Mouse (Mus musculus): ENCODE data around the gene Gabrd.

The Gabrd gene

DNA sequence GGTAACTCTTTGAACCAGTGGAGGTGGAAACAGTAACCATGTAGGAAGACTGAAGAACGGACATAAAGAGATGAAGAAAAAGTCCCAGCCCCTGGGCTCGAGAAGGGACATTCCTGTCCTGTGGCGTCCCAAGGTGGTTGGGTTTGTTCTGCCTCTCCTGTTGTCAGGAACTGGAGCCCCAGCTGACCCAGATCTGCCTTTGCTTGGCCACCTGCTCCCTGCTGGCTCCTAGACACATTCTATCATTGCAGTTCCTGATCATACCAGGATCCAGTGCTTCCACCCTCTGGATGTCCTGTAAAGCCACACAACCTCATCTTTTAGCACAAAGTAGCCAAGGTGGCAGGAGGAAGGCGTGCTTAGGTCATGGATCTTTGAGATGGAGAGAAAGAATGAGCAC is 14.6 kb downstream of the Gabrd start:
- no peak for DNase-seq (ENCODE audit: low spot score)

DNA sequence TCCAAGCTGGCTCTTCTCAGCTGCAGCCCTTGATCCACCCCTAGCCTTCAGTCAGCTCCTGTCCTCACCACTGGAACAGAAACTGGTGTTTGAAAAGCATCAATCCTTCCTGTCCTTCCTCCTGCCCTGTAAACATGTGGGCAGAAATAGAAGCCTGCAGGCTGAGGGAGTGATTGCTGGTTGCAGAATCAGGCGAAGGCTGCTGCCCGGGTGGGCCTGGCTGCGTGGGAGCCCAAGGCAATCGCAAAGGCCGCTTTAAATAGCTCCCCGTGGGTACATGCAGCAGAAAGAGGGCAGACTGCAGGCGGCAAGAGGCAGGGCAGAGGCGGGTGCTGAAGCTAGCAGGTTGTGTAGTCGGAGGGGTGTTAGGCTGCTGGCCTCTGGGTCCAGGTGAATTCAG is 15.2 kb downstream of the Gabrd start:
- DNase-seq (ENCODE audit: low spot score): no peak

DNA sequence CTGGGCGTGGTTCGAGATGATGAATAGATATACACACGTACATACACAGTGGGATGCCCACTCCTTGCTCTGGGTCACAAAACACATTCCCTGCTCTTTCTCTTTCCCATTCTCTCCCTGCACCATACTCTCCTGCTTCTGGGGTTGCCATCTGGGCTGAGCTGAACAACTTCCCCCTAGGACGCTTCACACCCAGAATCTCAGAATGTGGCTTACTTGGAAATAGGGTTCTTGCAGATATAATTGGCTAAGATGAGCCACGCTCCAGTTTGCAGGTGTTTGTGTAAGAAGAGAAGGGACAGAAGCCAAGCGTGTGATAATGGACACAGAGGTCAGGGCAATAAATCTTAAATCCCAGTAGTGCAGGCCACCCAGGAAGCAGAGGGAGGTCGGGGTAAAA is 15.9 kb downstream of the Gabrd start:
- no peak for DNase-seq (ENCODE audit: low spot score)

- no peak for DNase-seq (ENCODE audit: low spot score)
These were observed 25.8 kb downstream of the Gabrd start for GRCm38 (mm10) chr4:155371797-155372735.

GRCm38 (mm10) chr4:155370737-155371715 is 26.9 kb downstream of the Gabrd start:
- no peak for DNase-seq (ENCODE audit: low spot score)

- peak; percentile 69 for DNase-seq (ENCODE audit: low spot score)
These were observed 29.2 kb downstream of the Gabrd start for GRCm38 (mm10) chr4:155368684-155369083.

DNA sequence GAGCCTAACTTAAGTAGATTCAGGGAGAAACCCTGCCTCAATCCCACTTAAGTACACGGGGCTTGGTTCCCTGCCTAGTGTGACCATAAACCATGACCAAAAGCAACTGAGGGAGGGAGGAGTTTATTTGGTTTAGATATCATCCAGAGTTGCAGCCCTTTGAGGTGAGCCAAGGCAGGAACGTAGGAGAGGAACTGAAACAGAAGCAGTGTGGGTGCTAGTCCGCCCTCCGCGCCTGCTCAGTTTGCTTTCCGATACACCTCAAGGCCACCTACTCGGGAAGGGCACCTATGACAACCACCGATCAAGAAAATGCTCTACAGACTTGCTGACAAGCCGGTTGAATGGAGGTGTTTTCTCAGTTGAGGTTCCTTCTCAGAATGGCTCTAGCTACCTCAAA is 30.2 kb downstream of the Gabrd start:
- no peak for DNase-seq (ENCODE audit: low spot score)

GRCm38 (mm10) chr4:155366784-155367183 is 31.1 kb downstream of the Gabrd start:
- DNase-seq (ENCODE audit: low spot score): no peak

- DNase-seq (ENCODE audit: low spot score): no peak
These were observed 35.5 kb downstream of the Gabrd start for GRCm38 (mm10) chr4:155362443-155362842.

- DNase-seq (ENCODE audit: low spot score): peak; percentile 94
These were observed 36.6 kb downstream of the Gabrd start, which contains the start of gene Prkcz for GRCm38 (mm10) chr4:155361303-155361791. Prkcz (minus strand) TSS chr4:155361361.

- peak; percentile 21 for DNase-seq (ENCODE audit: low spot score)
These were observed 37.1 kb downstream of the Gabrd start for GRCm38 (mm10) chr4:155360856-155361255.

- DNase-seq (ENCODE audit: low spot score): peak; percentile 49
These were observed 38.1 kb downstream of the Gabrd start for GRCm38 (mm10) chr4:155359560-155360464.

DNA sequence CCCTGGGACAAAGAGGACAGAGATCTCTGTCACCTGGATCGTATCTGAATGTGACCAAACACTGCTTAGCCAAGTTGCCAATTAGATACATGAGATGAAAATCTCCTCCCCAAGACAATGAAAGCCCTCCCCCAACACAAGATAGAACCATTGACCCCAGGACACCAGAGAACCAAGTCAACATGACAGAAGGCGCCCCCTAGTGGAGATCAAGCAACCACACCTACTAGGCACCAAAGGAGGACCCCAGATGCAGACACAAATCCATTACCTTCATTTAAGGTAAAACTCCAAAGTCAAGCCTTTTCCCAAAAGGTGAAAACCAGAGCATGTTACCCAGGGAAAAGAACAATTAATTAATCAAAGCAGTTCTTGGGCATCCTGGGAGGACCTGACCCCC is 40.3 kb downstream of the Gabrd start:
- no peak for DNase-seq (ENCODE audit: low spot score)

DNA sequence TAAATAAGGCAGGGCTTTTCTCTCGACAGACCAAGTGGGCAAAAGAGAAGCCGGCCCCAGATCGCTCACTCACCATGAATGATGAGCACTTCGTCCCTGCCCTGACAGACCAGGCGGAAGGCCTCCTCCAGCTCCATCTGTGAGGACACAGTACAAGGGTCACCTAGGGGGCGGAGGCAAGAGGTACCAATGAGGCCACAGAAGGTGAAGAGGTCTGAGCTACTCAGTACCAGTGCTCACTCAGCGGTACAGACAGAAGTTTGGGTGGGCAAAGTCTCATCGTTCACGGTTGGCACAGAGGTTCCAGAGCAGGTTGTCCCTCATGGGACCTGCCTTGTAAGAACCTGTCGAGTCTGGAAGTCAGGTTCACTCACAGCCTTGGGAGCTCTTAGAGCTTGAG is 41.6 kb downstream of the Gabrd start:
- DNase-seq (ENCODE audit: low spot score): no peak

DNA sequence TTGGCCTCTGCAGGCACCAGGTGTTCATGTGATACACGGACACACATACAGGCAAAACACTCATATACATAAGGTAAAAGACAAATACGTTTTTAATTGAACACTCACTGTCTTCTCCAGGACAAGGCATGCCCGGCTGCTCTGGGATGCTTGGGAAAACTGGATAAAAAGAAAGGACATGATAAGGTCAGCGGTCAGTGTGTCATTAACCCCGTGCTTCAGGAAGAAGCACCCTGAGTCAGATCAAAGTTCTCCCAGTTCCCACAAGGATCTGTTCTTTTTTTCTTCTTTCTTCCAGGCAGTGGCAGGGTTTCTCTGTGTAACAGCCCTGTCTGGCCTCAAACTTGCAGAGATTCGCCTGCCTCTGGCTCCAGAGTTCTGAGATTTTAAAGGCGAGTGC is 43.4 kb downstream of the Gabrd start:
- no peak for DNase-seq (ENCODE audit: low spot score)

GRCm38 (mm10) chr4:155354035-155354434 is 43.9 kb downstream of the Gabrd start:
- DNase-seq (ENCODE audit: low spot score): no peak

DNA sequence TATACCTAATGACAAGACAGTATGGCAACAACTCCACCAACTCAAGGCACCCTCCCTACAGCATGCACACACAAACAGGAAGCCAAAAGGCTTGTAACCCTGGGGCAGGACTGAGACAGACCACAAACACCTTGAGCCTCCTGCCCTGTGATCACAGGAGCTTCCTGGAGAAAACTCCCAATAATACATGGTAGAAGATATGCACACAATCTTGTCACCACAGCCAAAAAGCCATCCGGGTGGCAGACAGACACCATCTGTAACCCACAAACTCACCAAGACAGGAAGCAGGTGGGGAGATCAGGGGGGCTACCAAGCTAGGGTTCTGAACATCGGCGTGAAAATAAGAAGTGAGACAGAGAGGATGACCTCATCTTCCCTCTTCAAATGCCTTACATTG is 45.3 kb downstream of the Gabrd start:
- no peak for DNase-seq (ENCODE audit: low spot score)

GRCm38 (mm10) chr4:155346350-155346749 is 51.6 kb downstream of the Gabrd start:
- no peak for DNase-seq (ENCODE audit: low spot score)

- DNase-seq (ENCODE audit: low spot score): peak; percentile 28
These were observed 52.3 kb downstream of the Gabrd start for GRCm38 (mm10) chr4:155345608-155345953.

GRCm38 (mm10) chr4:155344716-155345607 is 53.0 kb downstream of the Gabrd start:
- DNase-seq (ENCODE audit: low spot score): no peak

GRCm38 (mm10) chr4:155344299-155344600 is 53.7 kb downstream of the Gabrd start:
- peak; percentile 31 for DNase-seq (ENCODE audit: low spot score)
